Mouse (Mus musculus) lung, adult 2 months (tissue): ENCODE results near the gene Fabp2.

Source experiments
- CTCF ChIP-seq: fragments of 200-500 bp; IDR thresholded peaks from 2 replicates; pipeline ENCODE4 v1.5.1; 2011; ENCODE audit warnings: mild to moderate bottlenecking, low read length, control low read depth; ENCODE audit not compliant: insufficient read depth
- POLR2A ChIP-seq: fragments of 200-500 bp; IDR thresholded peaks from 2 replicates; pipeline ENCODE4 v1.6.1; 2011; ENCODE audit warnings: low read depth, mild to moderate bottlenecking, control low read depth, low read length, borderline replicate concordance; ENCODE audit errors: extremely low read depth

GRCm38 (mm10) chr3:122943387-122943890 is 48.6 kb downstream of the Fabp2 start:
- TF ChIP-seq CTCF (no peak), POLR2A (no peak)
